Mouse (Mus musculus) brain, embryonic 14.5 days (tissue): ENCODE measurements around the gene Lrrc8c. TPM values are rescaled to one million over a fixed set of nuclear protein-coding genes. Genes with fewer than 3 reads are reported as not detected.

Experiments used
- DNase-seq: peaks from one replicate; pipeline ENCODE4 v3.0.0-alpha.2; 2011; ENCODE audit warnings: low read depth
- CTCF ChIP-seq: fragments of 200-500 bp; IDR thresholded peaks from 2 replicates; pipeline ENCODE4 v1.5.1; 2012; ENCODE audit warnings: inconsistent platforms, mild to moderate bottlenecking, moderate library complexity, borderline replicate concordance; ENCODE audit not compliant: insufficient read depth, insufficient read length; ENCODE audit errors: extremely low read depth
- POLR2A ChIP-seq: fragments of 200-500 bp; IDR thresholded peaks from 2 replicates; pipeline ENCODE4 v1.6.1; 2012; ENCODE audit warnings: mild to moderate bottlenecking, inconsistent platforms, borderline replicate concordance; ENCODE audit not compliant: poor library complexity, insufficient read depth, insufficient read length, severe bottlenecking; ENCODE audit errors: extremely low read depth
- polyA plus RNA-seq: library from polyadenylated mRNA; depleted of rRNA; stranded (reverse); fragments of >200 nt; gene quantifications from 2 replicates; pipeline ENCODE4 v1.2.3, GENCODE M21; 2012

Gene Lrrc8c
- polyA plus RNA-seq, 1 experiment = 14.8 TPM

GRCm38 (mm10) chr5:105537101-105537723 is 18.0 kb downstream of the Lrrc8c start:
- TF ChIP-seq POLR2A = no peak
- no peak for TF ChIP-seq CTCF
- DNase-seq = no peak

DNA sequence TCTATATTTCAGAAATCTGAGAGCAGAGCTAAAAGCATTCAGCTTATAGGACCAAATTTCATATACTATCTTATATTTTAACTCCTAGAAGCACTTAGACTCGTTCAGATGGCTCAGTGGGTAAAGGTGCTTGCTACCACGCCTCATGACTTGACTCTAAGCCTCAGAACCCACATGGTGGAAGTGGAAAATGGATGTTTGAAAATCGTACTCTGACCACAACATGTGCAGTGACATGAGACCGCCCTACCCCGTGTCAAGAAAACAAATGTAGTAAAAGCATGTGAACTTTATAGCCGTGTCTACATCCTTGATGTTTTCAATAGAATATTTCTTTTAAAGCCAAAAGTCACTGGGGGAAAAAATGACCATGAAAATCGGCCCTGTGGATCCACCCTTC is 21.9 kb downstream of the Lrrc8c start:
- DNase-seq = no peak
- TF ChIP-seq CTCF = no peak

- no peak for TF ChIP-seq POLR2A
- TF ChIP-seq CTCF = no peak
- no peak for DNase-seq
Measured at GRCm38 (mm10) chr5:105545126-105545525, 25.9 kb downstream of the Lrrc8c start.

DNA sequence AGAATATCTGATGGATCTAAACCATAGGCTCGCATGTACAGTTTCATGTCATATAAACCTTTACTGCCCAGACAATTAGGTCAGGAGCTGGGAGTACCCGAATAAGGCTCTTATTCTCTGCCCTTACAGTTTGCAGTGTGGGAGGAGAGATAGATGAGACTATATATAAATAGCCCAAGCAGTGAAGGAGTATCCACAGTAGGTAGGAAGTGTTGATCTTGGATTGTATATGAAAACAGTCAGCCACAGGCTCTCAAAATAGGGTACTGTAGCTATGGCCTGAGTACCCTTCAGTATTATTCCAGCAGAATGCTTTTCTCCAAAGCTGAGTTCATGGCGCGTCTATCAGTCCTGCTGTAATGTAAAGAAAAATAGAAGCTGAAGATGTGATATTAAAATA is 27.9 kb downstream of the Lrrc8c start:
- TF ChIP-seq POLR2A (no peak), CTCF (no peak)
- no peak for DNase-seq

DNA sequence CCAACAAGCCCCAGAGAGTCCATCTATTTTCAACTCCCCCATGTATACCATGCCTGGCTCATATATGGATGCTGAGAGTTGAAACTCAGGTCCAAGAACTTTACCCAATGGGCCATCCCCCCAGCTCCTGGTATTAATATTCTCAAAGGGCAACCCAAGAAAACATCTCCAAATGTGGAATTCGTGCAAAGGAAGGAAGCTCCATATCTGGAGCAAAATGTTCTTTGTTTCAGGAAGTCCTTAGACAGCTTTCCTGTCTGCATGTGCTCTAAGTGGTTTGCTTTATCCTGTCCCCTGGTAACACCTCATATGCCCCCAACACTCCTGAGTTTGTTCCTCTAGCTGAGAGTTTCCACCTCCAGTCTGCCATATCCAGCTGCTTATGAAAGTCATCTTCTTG is 32.6 kb downstream of the Lrrc8c start:
- DNase-seq = no peak
- TF ChIP-seq CTCF (no peak), POLR2A (no peak)

DNA sequence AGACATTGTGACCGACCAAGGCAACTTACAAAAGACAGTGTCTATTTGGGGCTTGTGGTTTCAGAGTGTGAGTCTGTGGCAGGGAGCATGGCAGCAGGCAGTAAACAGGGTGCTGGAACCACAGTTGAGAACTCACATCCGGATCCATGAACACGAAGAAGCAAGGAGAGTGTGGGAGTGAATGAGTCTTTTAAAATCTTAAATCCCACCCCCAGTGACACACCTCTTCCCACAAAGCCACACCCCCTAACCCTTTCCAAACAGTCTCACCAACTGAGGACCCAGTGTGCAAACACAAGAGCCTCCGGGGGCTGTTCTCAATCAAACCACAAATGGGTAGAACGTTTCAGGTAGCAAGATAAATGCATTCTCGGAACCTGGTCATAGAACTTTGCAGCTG is 37.1 kb downstream of the Lrrc8c start:
- no peak for TF ChIP-seq CTCF
- TF ChIP-seq POLR2A = no peak
- no peak for DNase-seq

GRCm38 (mm10) chr5:105557346-105557745 is 38.2 kb downstream of the Lrrc8c start:
- TF ChIP-seq CTCF (no peak), POLR2A (no peak)
- peak; percentile 11 for DNase-seq

GRCm38 (mm10) chr5:105557777-105558240 is 38.6 kb downstream of the Lrrc8c start:
- no peak for TF ChIP-seq CTCF
- no peak for TF ChIP-seq POLR2A
- peak; percentile 85 for DNase-seq

GRCm38 (mm10) chr5:105558517-105558916 is 39.3 kb downstream of the Lrrc8c start:
- DNase-seq = no peak
- TF ChIP-seq POLR2A = no peak
- no peak for TF ChIP-seq CTCF

GRCm38 (mm10) chr5:105561926-105562325 is 42.7 kb downstream of the Lrrc8c start:
- no peak for DNase-seq
- TF ChIP-seq CTCF = no peak
- TF ChIP-seq POLR2A = no peak

- no peak for TF ChIP-seq CTCF
Measured at GRCm38 (mm10) chr5:105564761-105565160, 45.6 kb downstream of the Lrrc8c start.

GRCm38 (mm10) chr5:105565824-105566223 is 46.6 kb downstream of the Lrrc8c start:
- TF ChIP-seq CTCF (no peak), POLR2A (no peak)

More at GRCm38 (mm10) chr5:105564761-105565160, 45.6 kb downstream of the Lrrc8c start:
- no peak for DNase-seq

More at GRCm38 (mm10) chr5:105565824-105566223, 46.6 kb downstream of the Lrrc8c start:
- DNase-seq = no peak
